Mouse (Mus musculus) thymus, adult 18-20 months (tissue): ENCODE data around the gene Ick.
"Not testable (repeated sequence)": the region's sequence is repeated elsewhere in the genome, so short reads cannot be mapped to it uniquely, and the experiment has no call there.

Source experiments
- DNase-seq, 2 experiments: peaks; one replicate each; pipeline ENCODE4 v3.0.0; 2022; ENCODE audit warnings: mixed read lengths in 2 of 2

Gene Ick

DNA sequence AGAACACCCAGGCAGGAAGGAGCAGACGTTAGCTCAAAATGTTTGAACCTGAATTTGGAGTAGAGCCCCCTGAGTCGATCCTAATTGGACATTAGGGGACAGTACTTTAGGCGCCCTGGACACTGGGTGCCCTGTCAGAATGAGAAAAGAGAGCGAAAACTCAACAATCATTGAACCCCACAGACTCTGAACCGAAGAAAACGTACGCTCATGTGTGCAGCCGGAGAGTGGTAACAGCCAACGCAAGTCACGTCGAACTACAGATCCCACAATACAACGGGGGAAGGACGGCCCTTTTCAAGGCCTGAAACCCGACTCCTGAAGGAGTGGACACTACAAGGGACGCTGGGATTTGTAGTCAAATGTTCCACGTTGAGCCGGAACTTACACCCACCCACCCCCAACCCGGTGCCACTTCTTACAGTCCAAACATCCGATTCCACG is at the start of gene Ick, which contains the start of gene Fbxo9:
Ick (plus strand) TSS at position 397 of the 444 bp plus-strand sequence.
Fbxo9 (minus strand) TSS at position 270 of the 444 bp plus-strand sequence.
- peak; percentile 73 to 90 for DNase-seq

- DNase-seq, result no peak
Measured at GRCm38 (mm10) chr9:78059525-78060120, 49.4 kb upstream of the Ick start.

DNA sequence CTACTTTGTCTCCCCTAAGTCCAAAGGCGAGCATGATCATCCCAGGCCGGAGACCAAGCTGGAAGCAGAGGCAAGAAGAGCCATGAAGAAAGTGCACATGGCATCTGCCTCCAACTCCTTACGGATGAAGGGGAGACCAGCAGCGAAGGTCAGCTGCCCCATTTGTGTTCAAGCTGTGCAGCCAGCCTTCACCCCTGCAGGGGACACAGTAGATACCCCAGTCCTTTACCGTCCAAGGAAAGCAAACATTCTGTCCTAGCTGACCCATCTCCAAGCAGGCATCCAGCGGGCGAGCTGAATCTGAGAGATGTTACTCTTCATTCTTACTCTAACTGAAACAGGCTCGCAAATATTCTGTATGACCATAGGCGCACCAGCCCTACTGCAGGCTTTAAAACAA is 46.6 kb upstream of the Ick start:
- DNase-seq, result no peak

DNA sequence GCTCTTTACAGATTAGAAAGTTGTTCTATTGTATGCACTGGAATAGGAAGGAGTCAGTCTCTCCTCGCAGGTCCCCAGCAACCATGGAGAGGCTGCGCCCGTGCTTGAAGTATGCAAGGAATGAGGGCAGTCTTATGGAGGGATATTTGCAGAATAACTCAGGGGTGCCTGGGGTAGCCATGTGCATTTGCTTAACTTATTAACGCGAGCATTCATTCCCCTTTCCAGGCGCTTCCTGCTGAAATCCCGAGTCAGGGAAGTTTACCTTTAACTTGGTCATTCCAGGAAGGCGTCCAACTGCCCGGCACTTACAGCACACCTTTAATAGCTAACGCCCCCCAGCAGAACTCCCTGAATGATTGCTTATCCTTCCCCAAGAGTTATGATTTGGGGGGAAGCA is 44.9 kb upstream of the Ick start:
- DNase-seq, result no peak

DNA sequence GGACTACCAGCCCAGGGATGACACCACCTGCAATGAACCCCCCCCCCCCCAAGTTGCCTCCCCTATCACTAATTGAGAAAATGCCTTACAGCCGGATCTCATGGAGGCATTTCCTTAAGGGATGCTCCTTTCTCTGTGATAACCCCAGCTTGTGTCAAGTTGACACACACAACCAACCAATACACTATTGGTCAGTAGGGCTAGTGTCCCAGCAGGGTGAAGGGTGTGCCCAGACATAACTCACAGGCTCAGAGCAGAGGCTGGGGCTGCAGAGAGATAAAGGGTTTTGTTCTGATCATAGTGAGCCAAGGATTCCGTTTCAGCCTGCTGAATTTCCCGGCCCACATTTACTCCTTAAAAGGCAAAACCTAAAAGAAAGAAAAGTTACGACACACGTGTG is 38.5 kb upstream of the Ick start:
- no peak for DNase-seq

DNA sequence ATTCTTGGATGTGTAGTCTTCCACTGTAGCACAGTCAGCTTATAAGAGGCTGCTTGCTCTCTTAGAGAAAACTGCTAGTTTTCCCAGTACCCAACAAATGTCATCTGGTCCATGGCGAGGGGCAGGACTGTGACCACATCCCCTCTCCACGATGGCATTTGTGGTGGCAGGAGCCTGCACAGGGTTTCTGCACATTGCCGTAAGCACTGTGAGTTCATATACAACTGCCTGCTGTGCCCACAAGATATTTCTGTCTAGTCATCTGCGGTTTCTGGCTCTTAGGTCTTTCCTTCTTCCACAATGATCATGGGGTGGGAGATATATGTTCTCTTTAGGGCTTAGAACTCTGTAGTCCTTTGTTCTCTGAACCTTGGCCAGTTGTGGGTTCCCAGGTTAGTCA is 37.4 kb upstream of the Ick start:
- DNase-seq, result no peak

GRCm38 (mm10) chr9:78073291-78073690 is 35.7 kb upstream of the Ick start:
- DNase-seq, result not testable (repeated sequence)

DNA sequence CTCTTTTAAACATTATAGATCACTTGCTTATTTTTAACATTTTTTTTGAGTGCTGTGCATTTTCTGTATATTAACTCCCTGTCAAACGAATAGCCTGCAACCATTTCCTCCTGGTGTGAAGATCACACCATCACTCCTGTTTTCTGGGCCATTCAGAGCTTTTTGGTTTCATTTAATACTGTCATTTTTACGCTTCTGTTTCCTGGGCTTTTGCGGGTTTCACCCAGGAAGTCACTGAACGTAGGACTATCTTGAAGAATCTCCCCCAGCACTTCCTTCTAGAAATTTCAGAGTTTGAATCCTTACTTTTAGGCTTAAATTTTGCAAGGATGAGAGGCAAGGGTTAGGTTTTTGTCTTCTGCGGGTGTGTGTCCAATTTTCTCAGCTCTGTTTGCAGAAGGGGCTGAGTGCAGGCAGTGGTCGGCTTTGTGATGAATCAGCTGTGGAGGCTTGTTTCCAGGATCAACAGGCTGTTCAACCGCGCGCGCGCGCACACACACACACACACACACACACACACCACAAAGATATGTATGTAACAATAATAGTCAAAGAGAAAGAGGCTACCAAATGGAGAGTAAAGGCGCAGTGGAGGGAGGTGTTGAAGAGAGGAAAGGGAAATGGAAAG is 35.2 kb upstream of the Ick start:
- no peak for DNase-seq

DNA sequence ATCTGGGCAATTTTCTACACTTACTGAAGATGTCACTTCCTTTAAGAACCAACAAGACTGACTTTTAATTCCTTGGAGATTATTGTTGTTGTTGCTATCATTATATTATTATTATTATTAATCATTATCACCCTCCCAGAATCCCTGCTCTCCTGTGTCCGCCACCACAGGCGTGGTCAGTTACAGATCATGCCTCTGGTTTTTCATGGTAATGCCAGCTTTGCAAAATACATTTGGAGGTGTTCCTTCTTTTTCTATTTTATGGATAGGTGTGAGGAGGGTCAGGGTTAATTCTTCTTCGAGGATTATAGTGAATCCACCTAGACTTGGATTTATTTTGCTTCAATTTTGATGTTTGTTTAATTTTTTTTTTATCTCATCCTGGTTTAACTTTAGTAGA is 33.7 kb upstream of the Ick start:
- DNase-seq, result no peak

- DNase-seq, result no peak
Measured at GRCm38 (mm10) chr9:78078240-78078639, 30.8 kb upstream of the Ick start.

GRCm38 (mm10) chr9:78081835-78082234 is 27.2 kb upstream of the Ick start:
- DNase-seq, result no peak

GRCm38 (mm10) chr9:78084341-78084740 is 24.7 kb upstream of the Ick start:
- no peak for DNase-seq

DNA sequence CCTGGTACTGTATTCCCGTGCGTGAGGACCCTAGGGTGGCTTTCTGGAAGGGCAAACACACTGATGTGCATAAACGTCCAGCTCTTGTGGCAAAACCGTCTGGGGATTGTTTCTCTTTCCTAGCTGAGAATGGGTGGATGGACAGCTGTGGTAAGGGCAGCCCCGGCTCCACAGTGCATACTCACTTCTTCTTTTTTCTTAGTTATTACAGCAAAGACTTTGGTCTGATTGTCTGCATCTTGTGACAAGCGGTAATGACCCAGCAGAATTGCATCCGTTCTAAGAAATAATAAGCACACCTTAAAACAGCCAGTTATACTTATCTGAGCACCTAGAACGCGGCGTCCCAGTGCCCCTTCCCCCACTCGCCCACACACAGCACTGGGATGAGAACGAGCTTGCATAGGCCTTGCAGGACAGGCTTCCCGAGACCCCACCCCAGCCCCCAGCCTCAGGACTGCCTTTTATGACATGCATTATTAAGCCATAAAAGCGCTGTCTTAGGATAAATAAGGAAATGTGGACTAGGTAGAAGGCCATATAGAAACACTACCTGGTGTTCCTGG is 23.2 kb upstream of the Ick start:
- no peak for DNase-seq

GRCm38 (mm10) chr9:78087751-78088150 is 21.2 kb upstream of the Ick start:
- no peak for DNase-seq

GRCm38 (mm10) chr9:78088521-78088920 is 20.5 kb upstream of the Ick start:
- DNase-seq, result no peak

GRCm38 (mm10) chr9:78088971-78089370 is 20.0 kb upstream of the Ick start:
- DNase-seq, result no peak

DNA sequence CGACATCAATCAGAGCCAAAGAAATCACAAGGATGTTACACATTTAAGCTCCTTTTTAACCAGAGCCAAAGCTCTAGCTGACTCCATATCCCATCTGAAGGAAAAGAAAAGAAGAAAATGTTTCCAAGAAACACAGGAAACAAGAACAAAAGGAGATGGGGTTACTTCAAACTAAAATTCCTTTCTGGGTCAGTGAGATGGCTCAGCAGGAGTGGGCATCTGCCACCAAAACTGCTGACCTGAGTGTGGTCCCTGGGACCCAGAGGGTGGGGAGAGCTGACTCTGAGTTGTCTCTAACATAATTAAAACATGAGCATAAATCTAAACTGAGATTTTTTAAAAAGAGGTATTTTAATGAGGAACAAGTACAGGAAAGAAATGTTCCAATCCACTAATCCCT is 19.1 kb upstream of the Ick start:
- no peak for DNase-seq

- DNase-seq, result no peak
Measured at GRCm38 (mm10) chr9:78090596-78090995, 18.4 kb upstream of the Ick start.

- no peak for DNase-seq
Measured at GRCm38 (mm10) chr9:78095686-78096085, 13.3 kb upstream of the Ick start.

DNA sequence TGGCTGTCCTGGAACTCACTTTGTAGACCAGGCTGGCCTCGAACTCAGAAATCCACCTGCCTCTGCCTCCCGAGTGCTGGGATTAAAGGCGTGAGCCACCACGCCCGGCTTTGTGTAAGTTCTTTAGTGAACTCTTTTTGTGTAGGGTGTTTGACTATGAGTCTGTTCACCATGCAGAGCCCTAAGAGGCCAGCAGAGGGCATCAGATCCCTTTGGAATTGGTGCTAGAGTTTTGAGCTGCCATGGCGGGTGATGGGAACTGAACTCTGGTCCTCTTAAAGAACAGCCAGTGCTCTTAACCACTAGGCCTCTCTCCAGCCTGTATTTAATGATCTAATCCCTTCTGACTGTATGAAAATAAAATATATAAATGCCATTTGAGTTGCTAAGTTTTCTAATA is 12.6 kb upstream of the Ick start:
- no peak for DNase-seq

DNA sequence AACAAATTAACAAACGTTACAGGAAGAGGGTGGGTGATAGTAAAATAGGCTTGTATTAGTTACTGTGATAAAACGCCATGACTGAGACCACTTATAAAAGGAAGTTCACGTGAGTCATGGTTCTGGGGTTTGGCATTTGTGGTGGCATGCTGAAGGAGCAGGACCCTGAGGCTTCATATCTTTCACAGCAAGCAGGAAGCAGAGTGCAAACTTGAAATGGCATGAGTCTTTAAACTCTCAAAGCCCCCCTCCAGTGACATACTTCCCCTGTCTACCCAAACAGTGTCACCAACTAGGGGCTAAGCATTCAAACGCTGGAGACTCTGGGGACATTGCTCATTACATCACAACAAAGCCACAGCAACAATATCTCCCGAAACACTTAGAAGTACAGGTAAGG is 8.0 kb upstream of the Ick start:
- DNase-seq, result no peak

GRCm38 (mm10) chr9:78101431-78101830 is 7.6 kb upstream of the Ick start:
- DNase-seq, result peak in 1 of 2 experiments; percentile 39

GRCm38 (mm10) chr9:78103965-78104560 is 4.9 kb upstream of the Ick start:
- DNase-seq, result no peak

DNA sequence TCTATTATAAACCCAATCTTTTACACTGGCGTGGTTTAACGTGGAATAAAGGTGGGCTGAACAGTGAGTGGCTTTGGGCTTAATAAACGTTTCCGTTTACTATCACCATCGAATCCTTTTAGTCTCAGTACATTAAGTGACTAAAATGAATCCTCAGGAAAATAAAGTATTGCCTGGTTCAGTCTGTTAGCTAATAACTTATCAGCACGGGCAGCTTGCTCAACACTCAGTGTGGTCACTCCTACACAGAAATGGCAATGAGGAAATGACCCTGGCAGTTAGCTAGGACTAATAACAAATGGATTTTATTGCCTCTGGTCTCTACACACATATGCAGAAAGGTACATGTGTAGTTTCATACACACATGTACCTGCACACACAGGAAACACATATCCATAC is 4.0 kb upstream of the Ick start:
- no peak for DNase-seq
